Mouse (Mus musculus): ENCODE results near the gene Anapc15.

DNA sequence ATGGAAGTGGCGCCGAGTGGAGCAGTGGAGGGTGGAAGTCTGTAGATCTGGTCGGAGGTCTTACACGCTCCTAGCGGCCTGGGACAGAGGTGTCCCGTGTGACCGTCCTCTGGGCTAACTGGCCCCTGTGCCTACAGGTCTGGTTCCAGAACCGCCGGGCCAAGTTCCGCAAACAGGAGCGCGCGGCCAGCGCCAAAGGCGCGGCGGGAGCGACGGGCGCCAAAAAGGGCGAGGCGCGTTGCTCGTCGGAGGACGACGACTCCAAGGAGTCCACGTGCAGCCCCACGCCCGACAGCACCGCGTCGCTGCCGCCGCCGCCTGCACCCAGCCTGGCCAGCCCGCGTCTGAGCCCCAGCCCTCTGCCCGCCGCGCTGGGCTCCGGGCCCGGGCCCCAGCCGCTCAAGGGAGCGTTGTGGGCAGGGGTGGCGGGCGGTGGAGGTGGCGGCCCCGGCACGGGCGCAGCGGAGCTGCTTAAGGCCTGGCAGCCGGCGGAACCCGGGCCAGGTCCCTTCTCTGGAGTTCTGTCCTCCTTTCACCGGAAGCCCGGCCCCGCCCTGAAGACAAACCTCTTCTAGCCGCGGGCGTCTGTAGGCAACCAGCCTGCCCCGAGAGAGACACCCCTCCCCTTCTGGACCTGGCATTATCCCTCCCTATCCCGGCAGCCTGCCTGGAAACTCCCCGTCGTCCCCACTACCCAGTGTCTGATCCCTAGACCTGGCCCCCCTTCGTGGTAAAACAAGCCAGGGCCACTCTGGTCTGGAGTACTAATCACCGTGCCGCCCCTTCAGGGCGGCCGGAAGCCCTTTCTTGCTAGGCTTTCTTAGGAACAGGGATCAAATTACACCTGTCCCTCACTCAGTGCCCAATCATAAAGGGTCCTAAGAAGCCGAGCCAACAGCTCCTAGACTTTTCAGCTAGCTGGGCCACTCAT lies 41.7 kb upstream of the Anapc15 start:
- no peak for TF ChIP-seq CTCF (conservative IDR thresholded peaks at IDR 0.05; ENCODE audit: insufficient read depth, insufficient read length, low read depth, low read length)
- no peak for TF ChIP-seq POLR2A (IDR thresholded peaks at IDR 0.05; ENCODE audit: low read depth, low read length)

Measured in kidney, adult 2 months (tissue).